Mouse (Mus musculus) ovary, postnatal 36 days (tissue): ENCODE data around the gene Rexo2.
"Not testable (repeated sequence)": the region's sequence is repeated elsewhere in the genome, so short reads cannot be mapped to it uniquely, and the experiment has no call there.

Experiments
- DNase-seq: peaks from one replicate; pipeline ENCODE4 v3.0.0; 2022; ENCODE audit warnings: low spot score, mixed read lengths

Gene Rexo2

GRCm38 (mm10) chr9:48480411-48481213 lies at the start of gene Rexo2:
TSS of gene Rexo2 (minus strand) at chr9:48480623.
- peak; percentile 92 for DNase-seq

- no peak for DNase-seq
Observed at GRCm38 (mm10) chr9:48526520-48526919, 46.1 kb upstream of the Rexo2 start.

GRCm38 (mm10) chr9:48525566-48525965 lies 45.1 kb upstream of the Rexo2 start:
- no peak for DNase-seq

GRCm38 (mm10) chr9:48520405-48520804 lies 40.0 kb upstream of the Rexo2 start:
- DNase-seq: not testable (repeated sequence)

GRCm38 (mm10) chr9:48517372-48518130 lies 37.1 kb upstream of the Rexo2 start:
- no peak for DNase-seq

- no peak for DNase-seq
Observed at GRCm38 (mm10) chr9:48516615-48517371, 36.4 kb upstream of the Rexo2 start.

GRCm38 (mm10) chr9:48515332-48515731 lies 34.9 kb upstream of the Rexo2 start:
- DNase-seq: no peak

- no peak for DNase-seq
Observed at GRCm38 (mm10) chr9:48510134-48510533, 29.7 kb upstream of the Rexo2 start.

GRCm38 (mm10) chr9:48504741-48505365 lies 24.4 kb upstream of the Rexo2 start:
- DNase-seq: no peak

GRCm38 (mm10) chr9:48503001-48503400 lies 22.6 kb upstream of the Rexo2 start:
- DNase-seq: no peak

- no peak for DNase-seq
Observed at GRCm38 (mm10) chr9:48501192-48501591, 20.8 kb upstream of the Rexo2 start.

GRCm38 (mm10) chr9:48495548-48495932 lies 15.1 kb upstream of the Rexo2 start:
- no peak for DNase-seq

- peak; percentile 92 for DNase-seq
Observed at GRCm38 (mm10) chr9:48494817-48495547, 14.6 kb upstream of the Rexo2 start, which contains the start of the genes Rbm7 and Gm5617. TSS of gene Rbm7 (minus strand) at chr9:48495299. TSS of gene Gm5617 (plus strand) at chr9:48495442.

GRCm38 (mm10) chr9:48481214-48482134 lies 1.1 kb upstream of the Rexo2 start:
- no peak for DNase-seq

GRCm38 (mm10) chr9:48479838-48480410 lies 499 bp downstream of the Rexo2 start:
- DNase-seq: no peak

- no peak for DNase-seq
Observed at GRCm38 (mm10) chr9:48478808-48479207, 1.6 kb downstream of the Rexo2 start.

GRCm38 (mm10) chr9:48476236-48477165 lies 3.9 kb downstream of the Rexo2 start:
- no peak for DNase-seq

- no peak for DNase-seq
Observed at GRCm38 (mm10) chr9:48474367-48474766, 6.1 kb downstream of the Rexo2 start.

- no peak for DNase-seq
Observed at GRCm38 (mm10) chr9:48473131-48473530, 7.3 kb downstream of the Rexo2 start.
